Mouse (Mus musculus): ENCODE measurements around the gene Dgat2. TPM values are rescaled to one million over a fixed set of nuclear protein-coding genes. Genes with fewer than 3 reads are reported as not detected.
A peak's percentile ranks its signal among the peaks of the same experiment; 100 is the strongest.

Dgat2 gene
- polyA plus RNA-seq, 1 experiment from 2014 or later: 249 TPM

GRCm38 (mm10) chr7:99137541-99137940 lies 45.0 kb downstream of the Dgat2 start:
- Histone ChIP-seq H3K4me2 (ENCODE audit: low read depth, low read length) (no peak overlapping the region; the same call in 1 of the 2 replicates), H3K27ac (ENCODE audit: low read depth) (no peak overlapping the region), H3K9me3 (ENCODE audit: low read length) (no peaks in the 10 kb centered on the region), H3K4me3 (ENCODE audit: low read depth, low read length) (no peak overlapping the region), H3K4me1 (ENCODE audit: insufficient read depth) (peaks cover 35% of the 10 kb centered on the region), H3K36me3 (replicated peaks; ENCODE audit: insufficient read depth, low read length) (peaks cover 5% of the 10 kb centered on the region), H3K27me3 (ENCODE audit: insufficient read depth, low read length) (no peaks in the 10 kb centered on the region), H3K9ac (replicated peaks) (no peak overlapping the region)
- 89% methylated on average over 4 of the region's 4 CpGs for WGBS (ENCODE audit: insufficient replicate concordance)
- ATAC-seq: no peak
- DNase-seq: no peak
- no peak for TF ChIP-seq CTCF (IDR thresholded peaks at IDR 0.05; ENCODE audit: low read depth)
- TF ChIP-seq EP300 (IDR thresholded peaks at IDR 0.05; ENCODE audit: low read depth): no peak

GRCm38 (mm10) chr7:99136789-99137188 lies 45.7 kb downstream of the Dgat2 start:
- no peak for DNase-seq
- no peak overlapping the region for H3K9ac ChIP-seq (replicated peaks)
- peaks cover 5% of the 10 kb centered on the region for H3K36me3 ChIP-seq (replicated peaks; ENCODE audit: insufficient read depth, low read length)
- 84% methylated on average over 6 of the region's 6 CpGs for WGBS (ENCODE audit: insufficient replicate concordance)
- H3K4me3 ChIP-seq (ENCODE audit: low read depth, low read length): no peak overlapping the region
- no peak overlapping the region for H3K27ac ChIP-seq (ENCODE audit: low read depth)
- no peak overlapping the region for H3K4me2 ChIP-seq (ENCODE audit: low read depth, low read length)
- H3K9me3 ChIP-seq (ENCODE audit: low read length): no peaks in the 10 kb centered on the region
- TF ChIP-seq CTCF (IDR thresholded peaks at IDR 0.05; ENCODE audit: low read depth) (no peak), EP300 (IDR thresholded peaks at IDR 0.05; ENCODE audit: low read depth) (no peak)
- H3K4me1 ChIP-seq (ENCODE audit: insufficient read depth): peaks cover 34% of the 10 kb centered on the region
- no peak for ATAC-seq
- H3K27me3 ChIP-seq (ENCODE audit: insufficient read depth, low read length): no peaks in the 10 kb centered on the region

GRCm38 (mm10) chr7:99133811-99134402 lies 48.6 kb downstream of the Dgat2 start:
- no peak for TF ChIP-seq CTCF (IDR thresholded peaks at IDR 0.05; ENCODE audit: low read depth)
- 0 out of 2 replicates have a peak, but pooled peaks have one; percentile 32 for TF ChIP-seq EP300 (IDR thresholded peaks at IDR 0.05; ENCODE audit: low read depth)
- 51% methylated on average over 8 of the region's 8 CpGs for WGBS (ENCODE audit: insufficient replicate concordance)
- Histone ChIP-seq H3K4me3 (ENCODE audit: low read depth, low read length) (peak overlapping the region; percentile 17; the same call in 1 of the 2 replicates), H3K4me1 (ENCODE audit: insufficient read depth) (peaks cover 48% of the 10 kb centered on the region), H3K27me3 (ENCODE audit: insufficient read depth, low read length) (no peaks in the 10 kb centered on the region), H3K9ac (replicated peaks) (no peak overlapping the region), H3K27ac (ENCODE audit: low read depth) (peak overlapping the region; percentile 79), H3K9me3 (ENCODE audit: low read length) (no peaks in the 10 kb centered on the region), H3K4me2 (ENCODE audit: low read depth, low read length) (peak overlapping the region; percentile 55), H3K36me3 (replicated peaks; ENCODE audit: insufficient read depth, low read length) (peaks cover 5% of the 10 kb centered on the region)
- DNase-seq (no peak), ATAC-seq (peak; percentile 33; the same call in 1 of the 2 replicates)

- Histone ChIP-seq H3K36me3 (replicated peaks; ENCODE audit: insufficient read depth, low read length) (peaks cover 5% of the 10 kb centered on the region), H3K4me3 (ENCODE audit: low read depth, low read length) (no peak overlapping the region), H3K9me3 (ENCODE audit: low read length) (no peaks in the 10 kb centered on the region), H3K27me3 (ENCODE audit: insufficient read depth, low read length) (no peaks in the 10 kb centered on the region), H3K9ac (replicated peaks) (no peak overlapping the region), H3K4me2 (ENCODE audit: low read depth, low read length) (0 out of 2 replicates have a peak overlapping the region, but pooled peaks have one; percentile 16), H3K4me1 (ENCODE audit: insufficient read depth) (peaks cover 53% of the 10 kb centered on the region), H3K27ac (ENCODE audit: low read depth) (peak overlapping the region; percentile 82)
- no peak for DNase-seq
- TF ChIP-seq EP300 (IDR thresholded peaks at IDR 0.05; ENCODE audit: low read depth) (no peak), CTCF (IDR thresholded peaks at IDR 0.05; ENCODE audit: low read depth) (no peak)
- no peak for ATAC-seq
- 54% methylated on average over 9 of the region's 9 CpGs for whole genome bisulfite sequencing (ENCODE audit: insufficient replicate concordance)
These were observed 49.9 kb downstream of the Dgat2 start for GRCm38 (mm10) chr7:99132597-99132996.

GRCm38 (mm10) chr7:99131819-99132353 lies 50.6 kb downstream of the Dgat2 start:
- Histone ChIP-seq H3K9me3 (ENCODE audit: low read length) (no peaks in the 10 kb centered on the region), H3K36me3 (replicated peaks; ENCODE audit: insufficient read depth, low read length) (peaks cover 4% of the 10 kb centered on the region), H3K4me1 (ENCODE audit: insufficient read depth) (peaks cover 53% of the 10 kb centered on the region), H3K27ac (ENCODE audit: low read depth) (peak overlapping the region; percentile 82), H3K4me3 (ENCODE audit: low read depth, low read length) (no peak overlapping the region), H3K4me2 (ENCODE audit: low read depth, low read length) (peak overlapping the region; percentile 16; the same call in 1 of the 2 replicates), H3K9ac (replicated peaks) (no peak overlapping the region), H3K27me3 (ENCODE audit: insufficient read depth, low read length) (no peaks in the 10 kb centered on the region)
- DNase-seq (no peak), ATAC-seq (peak; percentile 70)
- TF ChIP-seq CTCF (IDR thresholded peaks at IDR 0.05; ENCODE audit: low read depth): no peak
- no peak; the same call in 1 of the 2 replicates for TF ChIP-seq EP300 (IDR thresholded peaks at IDR 0.05; ENCODE audit: low read depth)
- 49% methylated on average over 6 of the region's 6 CpGs for WGBS (ENCODE audit: insufficient replicate concordance)

- H3K9me3 ChIP-seq (ENCODE audit: low read length): peaks cover 6% of the 10 kb centered on the region; the same call in 1 of the 2 replicates
- no peak overlapping the region for H3K4me3 ChIP-seq (ENCODE audit: low read depth, low read length)
- no peaks in the 10 kb centered on the region for H3K27me3 ChIP-seq (ENCODE audit: insufficient read depth, low read length)
- ATAC-seq: no peak
- WGBS (ENCODE audit: insufficient replicate concordance): 71% methylated on average over 8 of the region's 8 CpGs
- H3K4me1 ChIP-seq (ENCODE audit: insufficient read depth): peaks cover 56% of the 10 kb centered on the region
- H3K4me2 ChIP-seq (ENCODE audit: low read depth, low read length): peak overlapping the region; percentile 26; the same call in 1 of the 2 replicates
- no peak for TF ChIP-seq CTCF (IDR thresholded peaks at IDR 0.05; ENCODE audit: low read depth)
- no peak for TF ChIP-seq EP300 (IDR thresholded peaks at IDR 0.05; ENCODE audit: low read depth)
- H3K36me3 ChIP-seq (replicated peaks; ENCODE audit: insufficient read depth, low read length): no peaks in the 10 kb centered on the region
- no peak for DNase-seq
- no peak overlapping the region for H3K27ac ChIP-seq (ENCODE audit: low read depth)
- H3K9ac ChIP-seq (replicated peaks): no peak overlapping the region
These were observed 53.6 kb downstream of the Dgat2 start for GRCm38 (mm10) chr7:99128965-99129364.
